Mouse (Mus musculus): Measurements from ENCODE around the gene B430306N03Rik.

- TF ChIP-seq CTCF (IDR thresholded peaks at IDR 0.05; ENCODE audit: low read depth, low read length) (peak; percentile 45; the same call in 1 of the 2 replicates), POLR2A (IDR thresholded peaks at IDR 0.05; ENCODE audit: borderline replicate concordance, low read depth, low read length) (no peak)
These were observed 41.1 kb upstream of the B430306N03Rik start for GRCm38 (mm10) chr17:48274885-48275284.
